Mouse (Mus musculus) heart, postnatal 0 days (tissue): ENCODE measurements around the gene Psmd11. TPM values are rescaled to one million over a fixed set of nuclear protein-coding genes. Genes with fewer than 3 reads are reported as not detected.

Source experiments
- ATAC-seq: fragments of 200-750 bp; cut with Nextera tagmentation; 2 replicates; pipeline ENCODE4 v1.8.0; 2017; ENCODE audit warnings: low read depth, moderate number of reproducible peaks, moderate library complexity; ENCODE audit not compliant: insufficient read depth
- DNase-seq: peaks from one replicate; pipeline ENCODE4 v3.0.0-alpha.2; 2016; ENCODE audit warnings: low spot score
- H3K27ac ChIP-seq: fragments of 300-500 bp; sonication (generic); 2 replicates; pipeline ENCODE4 v1.5.1; 2014; ENCODE audit warnings: low read depth, mild to moderate bottlenecking
- H3K27me3 ChIP-seq: fragments of 300-500 bp; sonication (generic); 2 replicates; pipeline ENCODE4 v1.6.1; 2014; ENCODE audit warnings: low read length, mixed read lengths; ENCODE audit not compliant: control insufficient read depth, insufficient read depth
- H3K36me3 ChIP-seq: fragments of 300-500 bp; sonication (generic); replicated peaks from 2 replicates; pipeline ENCODE4 v1.6.1; 2014; ENCODE audit warnings: low read length, mixed read lengths; ENCODE audit not compliant: control insufficient read depth, insufficient read depth
- H3K4me1 ChIP-seq: fragments of 300-500 bp; sonication (generic); 2 replicates; pipeline ENCODE4 v1.6.1; 2014; ENCODE audit warnings: antibody characterized with exemption; ENCODE audit not compliant: control insufficient read depth, insufficient read depth
- H3K4me2 ChIP-seq: fragments of 300-500 bp; sonication (generic); 2 replicates; pipeline ENCODE4 v1.6.1; 2014; ENCODE audit warnings: low read depth, mild to moderate bottlenecking, low read length, moderate library complexity
- H3K4me3 ChIP-seq: fragments of 300-500 bp; sonication (generic); 2 replicates; pipeline ENCODE4 v1.5.1; 2014; ENCODE audit warnings: low read depth, low read length
- H3K9ac ChIP-seq: fragments of 300-500 bp; sonication (generic); replicated peaks from 2 replicates; pipeline ENCODE4 v1.6.1; 2014; ENCODE audit warnings: low read depth, low read length, mixed read lengths
- H3K9me3 ChIP-seq: fragments of 300-500 bp; sonication (generic); replicated peaks from 2 replicates; pipeline ENCODE4 v1.6.1; 2016; ENCODE audit warnings: low read length; ENCODE audit not compliant: control insufficient read depth
- CTCF ChIP-seq: IDR thresholded peaks from 2 replicates; pipeline ENCODE4 v1.5.1; 2016; ENCODE audit warnings: antibody characterized with exemption, control low read depth, low read depth
- EP300 ChIP-seq: IDR thresholded peaks from 2 replicates; pipeline ENCODE4 v1.6.1; 2016; ENCODE audit warnings: antibody characterized with exemption, low read depth
- WGBS: fragments of 180-500 bp; shearing (Covaris S2); extraction: QIAGEN DNeasy Blood & Tissue Kit; methylation state at CpG from one replicate; pipeline ENCODE4 v1.1.7; 2014; 5-methylcytosine and 5-hydroxymethylcytosine counted together
- polyA plus RNA-seq: library from polyadenylated mRNA; unstranded; fragments of >200 nt; fragmentation: Nextera tagmentation; extraction: Ambion mirVana; gene quantifications from 2 replicates; pipeline ENCODE4 v1.2.1, GENCODE M21; 2015
- total RNA-seq: library from RNA; depleted of rRNA; stranded (reverse); fragments of >200 nt; gene quantifications from 2 replicates; pipeline ENCODE4 v1.2.3, GENCODE M21; 2014; ENCODE audit warnings: low replicate concordance; rRNA removed

Gene Psmd11
- total and polyA plus RNA-seq, 2 experiments from 2014 or later, result 36.0 to 187 TPM

DNA sequence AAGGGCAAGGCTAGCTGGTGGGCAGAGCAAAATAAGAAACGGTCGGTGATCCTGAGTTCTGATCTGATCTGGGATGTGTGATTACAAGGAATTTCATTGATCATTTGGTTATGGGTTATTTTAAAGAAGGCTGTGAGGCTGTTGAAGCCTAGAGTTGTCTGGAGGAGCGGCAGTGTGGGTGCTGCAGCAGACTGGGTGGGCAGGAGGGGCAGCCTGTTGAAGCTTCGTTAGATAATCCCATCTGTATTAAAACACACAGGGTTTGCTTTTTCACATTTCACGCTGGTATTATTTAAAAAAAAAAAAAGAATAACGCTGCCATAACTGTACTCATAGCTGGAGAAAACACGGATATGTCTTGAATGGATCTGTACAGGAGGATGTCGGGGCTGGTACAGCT lies 87.5 kb downstream of the Psmd11 start:
- 76% methylated on average over 8 of the region's 8 CpGs for WGBS
- Histone ChIP-seq H3K27ac (no peak overlapping the region), H3K9me3 (no peaks in the 10 kb centered on the region), H3K4me1 (no peaks in the 10 kb centered on the region; the same call in 1 of the 2 replicates), H3K4me3 (no peak overlapping the region), H3K4me2 (no peak overlapping the region), H3K9ac (no peak overlapping the region), H3K36me3 (no peaks in the 10 kb centered on the region), H3K27me3 (no peaks in the 10 kb centered on the region)
- DNase-seq, result no peak
- ATAC-seq, result no peak
- TF ChIP-seq CTCF, result no peak
- no peak for TF ChIP-seq EP300

DNA sequence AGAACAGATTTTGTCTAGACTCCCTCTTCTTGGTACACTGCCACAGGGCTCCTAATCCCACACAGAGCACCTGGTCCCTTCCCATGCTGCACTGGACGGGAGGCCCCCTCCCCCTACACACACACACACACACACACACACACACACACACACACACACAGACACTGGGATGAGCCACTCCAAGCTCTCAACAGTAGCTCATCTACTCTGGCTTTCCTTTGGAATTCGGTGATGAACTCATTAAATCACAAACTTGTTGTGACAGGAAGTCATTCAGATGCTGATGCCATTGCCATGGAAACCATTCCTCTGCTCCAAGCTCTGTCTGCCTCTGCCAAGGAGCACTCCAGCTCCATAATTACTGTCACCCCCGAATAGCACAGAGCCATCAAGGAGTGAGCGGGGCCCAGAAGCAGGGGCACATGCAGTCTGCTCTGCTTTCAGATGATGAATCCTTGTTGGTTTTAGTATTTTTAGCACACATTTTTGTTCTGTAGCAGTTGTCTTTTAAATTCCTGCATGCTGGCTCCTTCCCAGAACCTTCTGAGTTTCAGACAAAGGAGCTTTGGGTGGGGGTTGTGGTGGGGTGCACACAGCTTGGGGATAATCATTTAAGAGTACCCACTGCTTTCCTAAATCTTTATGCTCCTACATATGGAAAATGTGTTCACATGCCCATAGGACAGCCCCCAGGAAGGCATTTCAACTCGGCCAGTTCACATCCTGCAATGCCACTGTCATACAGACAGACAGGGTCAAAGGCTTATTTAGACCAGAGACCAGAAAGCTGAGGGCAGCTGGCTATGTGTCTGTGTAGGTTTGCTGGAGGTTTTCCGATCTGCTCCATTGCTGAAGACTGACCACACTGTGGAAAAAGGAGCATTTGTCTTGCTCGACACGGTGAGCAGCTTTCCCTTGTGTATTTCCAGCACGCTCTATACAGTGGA lies 90.3 kb downstream of the Psmd11 start:
- WGBS, result 33% methylated on average over 9 of the region's 9 CpGs
- TF ChIP-seq CTCF (no peak), EP300 (no peak)
- Histone ChIP-seq H3K36me3 (no peaks in the 10 kb centered on the region), H3K4me3 (no peak overlapping the region), H3K9ac (no peak overlapping the region), H3K27ac (no peak overlapping the region), H3K9me3 (no peaks in the 10 kb centered on the region), H3K27me3 (no peaks in the 10 kb centered on the region), H3K4me1 (peaks cover 13% of the 10 kb centered on the region), H3K4me2 (no peak overlapping the region)
- DNase-seq (no peak), ATAC-seq (no peak)

DNA sequence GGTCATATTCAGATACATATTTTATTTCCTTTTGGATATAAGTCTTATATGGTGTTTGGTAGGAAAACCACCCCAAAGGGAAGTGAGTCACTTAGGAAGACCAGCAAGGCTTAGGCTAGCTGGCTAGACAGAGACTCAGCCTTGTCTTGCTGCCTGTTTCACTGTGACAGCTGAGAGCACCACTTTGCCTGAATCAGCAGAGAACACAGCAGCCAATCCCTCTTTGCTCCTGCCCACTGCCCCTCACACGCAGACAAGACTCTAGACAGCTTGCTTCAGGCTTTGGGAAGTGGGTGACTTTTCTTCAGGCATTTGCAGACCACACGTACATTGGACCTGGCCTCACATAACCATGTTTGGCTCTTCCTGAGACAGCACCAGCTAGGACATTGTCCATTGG lies 92.7 kb downstream of the Psmd11 start:
- Histone ChIP-seq H3K27me3 (no peaks in the 10 kb centered on the region), H3K36me3 (no peaks in the 10 kb centered on the region), H3K4me3 (no peak overlapping the region), H3K9ac (no peak overlapping the region), H3K4me2 (no peak overlapping the region), H3K4me1 (peaks cover 13% of the 10 kb centered on the region), H3K9me3 (no peaks in the 10 kb centered on the region), H3K27ac (no peak overlapping the region)
- TF ChIP-seq CTCF (no peak), EP300 (no peak)
- 60% methylated on average over 2 of the region's 2 CpGs for WGBS
- DNase-seq, result no peak
- no peak for ATAC-seq

Other genes with a start within 250 kb of the Psmd11 start
- gene Rnf135, start 244.8 kb upstream of the Psmd11 start, total RNA-seq, result 6.2 and 10.2 TPM in 2 replicates
- 11.7 and 12.9 TPM in 2 replicates for gene Rnf135, start 244.8 kb upstream of the Psmd11 start, polyA plus RNA-seq
- gene Rhot1, start 219.6 kb upstream of the Psmd11 start, total RNA-seq, result 77.3 and 89.3 TPM in 2 replicates
- 48.8 and 53.8 TPM in 2 replicates for gene Rhot1, start 219.6 kb upstream of the Psmd11 start, polyA plus RNA-seq
- 0.66 and 2.1 TPM in 2 replicates for gene Rhbdl3, start 127.7 kb upstream of the Psmd11 start, total RNA-seq
- 0.38 and 0.75 TPM in 2 replicates for gene Rhbdl3, start 127.7 kb upstream of the Psmd11 start, polyA plus RNA-seq
- 9.2 and 36.9 TPM in 2 replicates for gene 5730455P16Rik, start 50.6 kb upstream of the Psmd11 start, total RNA-seq
- 20.2 and 20.3 TPM in 2 replicates for gene 5730455P16Rik, start 50.6 kb upstream of the Psmd11 start, polyA plus RNA-seq
- 185 and 196 TPM in 2 replicates for gene Zfp207, start 45.3 kb upstream of the Psmd11 start, total RNA-seq
- 114 and 122 TPM in 2 replicates for gene Zfp207, start 45.3 kb upstream of the Psmd11 start, polyA plus RNA-seq
- 0.31 and 0.35 TPM in 2 replicates for gene Cdk5r1, start 48.4 kb downstream of the Psmd11 start, total RNA-seq
- gene Cdk5r1, start 48.4 kb downstream of the Psmd11 start, polyA plus RNA-seq, result 0.26 and 0.33 TPM in 2 replicates